Mouse (Mus musculus): Measurements from ENCODE around the gene Erv3. TPM values are rescaled to one million over a fixed set of nuclear protein-coding genes. Genes with fewer than 3 reads are reported as not detected.

The Erv3 gene
- not detected in 2 replicates for polyA plus RNA-seq (2014; fragmentation: Nextera tagmentation; extraction: Ambion mirVana)

DNA sequence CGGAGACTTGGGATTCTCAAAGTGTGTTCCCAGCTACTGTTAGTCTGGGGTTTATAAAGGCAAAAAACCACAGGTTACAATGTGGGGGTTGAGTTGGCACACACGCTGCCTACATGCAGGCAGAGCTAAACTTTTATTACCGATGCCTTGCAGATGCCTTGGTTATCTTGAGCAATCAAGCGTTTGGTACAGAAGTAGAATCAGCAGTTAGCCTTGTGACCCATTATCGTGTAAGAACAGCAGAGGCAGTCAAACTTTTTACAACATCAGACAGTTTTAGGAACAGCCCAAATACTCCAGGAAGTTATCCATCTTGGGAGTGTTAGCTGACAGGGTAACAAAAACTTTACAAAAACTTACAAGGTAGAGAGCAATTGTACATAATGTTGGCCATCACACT is at the start of gene Erv3:
Erv3 (minus strand) TSS at position 27 of the 400 bp plus-strand sequence.
- ATAC-seq (ENCODE audit: low read depth) = no peak
- H3K36me3 ChIP-seq (ENCODE audit: control insufficient read depth, insufficient read depth, low read length) = no peaks in the 10 kb centered on the region
- no peak within 1 kb of the TSS for H3K4me2 ChIP-seq (ENCODE audit: low read depth, low read length)
- H3K9me3 ChIP-seq (ENCODE audit: control insufficient read depth, low read length) = no peaks in the 10 kb centered on the region
- no peaks in the 10 kb centered on the region for H3K27me3 ChIP-seq (ENCODE audit: control insufficient read depth, insufficient read depth, low read length)
- H3K9ac ChIP-seq (replicated peaks; ENCODE audit: low read depth, low read length) = no peak within 1 kb of the TSS
- H3K4me1 ChIP-seq (ENCODE audit: control insufficient read depth, insufficient read depth, low read length) = no peaks in the 10 kb centered on the region
- 96% methylated on average over 5 of the region's 5 CpGs for WGBS
- H3K27ac ChIP-seq (ENCODE audit: low read depth, low read length) = no peak within 1 kb of the TSS
- no peak within 1 kb of the TSS for H3K4me3 ChIP-seq (ENCODE audit: low read depth, low read length)

DNA sequence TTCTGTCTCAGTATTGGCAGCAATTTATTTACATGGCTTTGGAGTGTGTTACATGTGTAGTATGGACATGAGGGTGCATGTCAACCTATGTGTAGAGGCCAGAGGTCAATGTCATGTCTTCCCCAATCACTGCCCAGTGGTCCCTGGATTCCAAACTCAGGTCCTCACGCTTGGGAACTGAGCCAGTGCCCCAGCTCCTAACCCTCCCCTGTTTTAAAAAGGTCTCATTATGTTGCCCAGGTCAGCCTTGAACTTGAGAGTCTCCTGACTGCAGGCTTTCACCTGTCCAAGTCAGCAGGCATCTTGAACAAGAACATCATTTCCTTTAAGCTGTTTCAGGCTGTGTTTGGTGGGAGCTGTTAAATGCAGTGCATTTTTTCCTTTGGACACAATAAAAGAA is 49.4 kb upstream of the Erv3 start:
- 67% methylated on average over 1 of the region's 1 CpGs for WGBS

DNA sequence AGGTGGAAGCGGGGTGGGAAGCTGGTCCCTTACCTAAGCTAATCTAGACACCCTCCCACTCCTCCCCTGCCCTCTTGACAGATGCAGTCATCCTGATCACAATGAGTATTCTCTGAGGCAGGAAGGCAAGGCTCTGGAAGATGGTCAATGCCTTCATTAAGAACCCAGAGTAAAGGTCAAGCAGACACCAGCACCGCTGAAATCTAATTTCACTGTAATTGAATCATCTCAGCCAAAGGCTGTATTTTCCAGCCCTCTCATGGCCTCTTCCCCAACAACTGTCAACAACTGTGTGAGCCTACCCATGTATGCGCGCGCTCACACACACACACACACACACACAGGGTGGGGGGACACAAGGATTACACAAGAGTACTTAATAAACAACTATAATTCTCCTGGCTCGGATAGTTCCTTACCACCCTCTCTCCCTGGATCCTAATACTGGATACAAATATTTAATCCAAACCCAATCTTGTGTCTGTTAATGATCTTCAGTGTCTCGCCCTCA is 48.9 kb upstream of the Erv3 start:
- no peak overlapping the region for H3K9ac ChIP-seq (replicated peaks; ENCODE audit: low read depth, low read length)
- no peaks in the 10 kb centered on the region for H3K36me3 ChIP-seq (ENCODE audit: control insufficient read depth, insufficient read depth, low read length)
- H3K27me3 ChIP-seq (ENCODE audit: control insufficient read depth, insufficient read depth, low read length) = no peaks in the 10 kb centered on the region
- WGBS = 79% methylated on average over 7 of the region's 7 CpGs
- no peak overlapping the region for H3K4me3 ChIP-seq (ENCODE audit: low read depth, low read length)
- no peaks in the 10 kb centered on the region for H3K9me3 ChIP-seq (ENCODE audit: control insufficient read depth, low read length)
- H3K4me1 ChIP-seq (ENCODE audit: control insufficient read depth, insufficient read depth, low read length) = peaks cover 22% of the 10 kb centered on the region
- ATAC-seq (ENCODE audit: low read depth) = no peak
- H3K27ac ChIP-seq (ENCODE audit: low read depth, low read length) = no peak overlapping the region
- H3K4me2 ChIP-seq (ENCODE audit: low read depth, low read length) = no peak overlapping the region

More for the DNA sequence above, 49.4 kb upstream of the Erv3 start:
- Histone ChIP-seq H3K9me3 (ENCODE audit: control insufficient read depth, low read length) (no peaks in the 10 kb centered on the region), H3K27ac (ENCODE audit: low read depth, low read length) (no peak overlapping the region), H3K9ac (replicated peaks; ENCODE audit: low read depth, low read length) (no peak overlapping the region), H3K36me3 (ENCODE audit: control insufficient read depth, insufficient read depth, low read length) (no peaks in the 10 kb centered on the region), H3K4me3 (ENCODE audit: low read depth, low read length) (no peak overlapping the region), H3K27me3 (ENCODE audit: control insufficient read depth, insufficient read depth, low read length) (no peaks in the 10 kb centered on the region), H3K4me1 (ENCODE audit: control insufficient read depth, insufficient read depth, low read length) (peaks cover 22% of the 10 kb centered on the region), H3K4me2 (ENCODE audit: low read depth, low read length) (peak overlapping the region; percentile 68; the same call in 1 of the 2 replicates)
- no peak for ATAC-seq (ENCODE audit: low read depth)

- 88% methylated on average over 5 of the region's 5 CpGs for WGBS
- H3K9ac ChIP-seq (replicated peaks; ENCODE audit: low read depth, low read length) = no peak overlapping the region
- H3K27ac ChIP-seq (ENCODE audit: low read depth, low read length) = no peak overlapping the region
- no peak overlapping the region for H3K4me3 ChIP-seq (ENCODE audit: low read depth, low read length)
- no peaks in the 10 kb centered on the region for H3K36me3 ChIP-seq (ENCODE audit: control insufficient read depth, insufficient read depth, low read length)
- no peak overlapping the region for H3K4me2 ChIP-seq (ENCODE audit: low read depth, low read length)
- no peaks in the 10 kb centered on the region for H3K9me3 ChIP-seq (ENCODE audit: control insufficient read depth, low read length)
- H3K4me1 ChIP-seq (ENCODE audit: control insufficient read depth, insufficient read depth, low read length) = peaks cover 21% of the 10 kb centered on the region
- no peak for ATAC-seq (ENCODE audit: low read depth)
- no peaks in the 10 kb centered on the region for H3K27me3 ChIP-seq (ENCODE audit: control insufficient read depth, insufficient read depth, low read length)
These were observed 47.8 kb upstream of the Erv3 start for GRCm38 (mm10) chr2:131907311-131907710.

- Histone ChIP-seq H3K27ac (ENCODE audit: low read depth, low read length) (no peak overlapping the region), H3K27me3 (ENCODE audit: control insufficient read depth, insufficient read depth, low read length) (no peaks in the 10 kb centered on the region), H3K4me1 (ENCODE audit: control insufficient read depth, insufficient read depth, low read length) (peaks cover 16% of the 10 kb centered on the region), H3K4me3 (ENCODE audit: low read depth, low read length) (no peak overlapping the region), H3K9me3 (ENCODE audit: control insufficient read depth, low read length) (no peaks in the 10 kb centered on the region), H3K36me3 (ENCODE audit: control insufficient read depth, insufficient read depth, low read length) (no peaks in the 10 kb centered on the region), H3K4me2 (ENCODE audit: low read depth, low read length) (no peak overlapping the region), H3K9ac (replicated peaks; ENCODE audit: low read depth, low read length) (no peak overlapping the region)
- 67% methylated on average over 1 of the region's 1 CpGs for WGBS
- ATAC-seq (ENCODE audit: low read depth) = no peak
These were observed 47.3 kb upstream of the Erv3 start for GRCm38 (mm10) chr2:131906846-131907245.

DNA sequence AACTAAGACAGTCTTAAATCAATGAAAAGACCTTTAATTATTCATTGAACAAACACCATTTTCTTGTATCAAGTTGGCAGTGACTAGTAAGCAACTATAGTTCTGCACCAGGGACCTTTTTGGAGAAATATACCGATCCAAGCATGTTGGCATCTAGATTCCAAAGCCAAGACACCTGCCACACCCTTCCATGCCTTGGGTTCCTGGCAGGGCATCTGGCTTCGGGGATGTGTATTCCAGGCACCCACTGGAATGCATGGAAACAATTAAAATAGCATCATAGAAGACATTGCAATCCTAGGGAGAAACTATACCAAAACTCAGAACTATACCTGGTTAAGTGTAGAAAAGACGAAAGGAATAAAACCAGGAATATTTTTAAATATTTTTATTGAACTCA is 46.7 kb upstream of the Erv3 start:
- Histone ChIP-seq H3K27ac (ENCODE audit: low read depth, low read length) (no peak overlapping the region), H3K4me3 (ENCODE audit: low read depth, low read length) (no peak overlapping the region), H3K9ac (replicated peaks; ENCODE audit: low read depth, low read length) (no peak overlapping the region), H3K4me2 (ENCODE audit: low read depth, low read length) (no peak overlapping the region), H3K4me1 (ENCODE audit: control insufficient read depth, insufficient read depth, low read length) (peaks cover 11% of the 10 kb centered on the region), H3K27me3 (ENCODE audit: control insufficient read depth, insufficient read depth, low read length) (no peaks in the 10 kb centered on the region), H3K9me3 (ENCODE audit: control insufficient read depth, low read length) (no peaks in the 10 kb centered on the region), H3K36me3 (ENCODE audit: control insufficient read depth, insufficient read depth, low read length) (no peaks in the 10 kb centered on the region)
- no peak for ATAC-seq (ENCODE audit: low read depth)
- whole genome bisulfite sequencing = 90% methylated on average over 3 of the region's 3 CpGs

DNA sequence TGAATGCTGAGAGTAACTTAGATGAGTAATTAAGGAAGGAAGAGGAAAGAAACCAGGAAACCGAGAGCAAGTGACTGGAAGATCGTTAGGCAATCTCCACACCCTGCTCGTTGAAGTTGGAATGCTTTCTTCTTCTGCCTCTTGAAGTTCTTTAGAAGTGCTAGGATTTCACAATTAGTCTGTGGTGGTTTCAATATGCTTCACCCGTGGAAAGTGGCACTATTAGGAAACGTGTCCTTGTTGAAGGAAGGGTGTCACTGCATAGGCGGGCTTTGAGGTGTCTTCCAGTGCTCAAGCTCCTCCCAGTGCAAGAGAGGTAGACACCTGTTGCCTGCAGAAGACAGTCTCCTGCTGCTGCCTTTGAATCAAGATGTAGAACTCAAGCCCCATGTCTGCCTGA is 46.2 kb upstream of the Erv3 start:
- Histone ChIP-seq H3K36me3 (ENCODE audit: control insufficient read depth, insufficient read depth, low read length) (no peaks in the 10 kb centered on the region), H3K9ac (replicated peaks; ENCODE audit: low read depth, low read length) (no peak overlapping the region), H3K27ac (ENCODE audit: low read depth, low read length) (no peak overlapping the region), H3K4me1 (ENCODE audit: control insufficient read depth, insufficient read depth, low read length) (peaks cover 6% of the 10 kb centered on the region), H3K27me3 (ENCODE audit: control insufficient read depth, insufficient read depth, low read length) (no peaks in the 10 kb centered on the region), H3K4me3 (ENCODE audit: low read depth, low read length) (no peak overlapping the region), H3K9me3 (ENCODE audit: control insufficient read depth, low read length) (no peaks in the 10 kb centered on the region), H3K4me2 (ENCODE audit: low read depth, low read length) (no peak overlapping the region)
- 70% methylated on average over 6 of the region's 6 CpGs for WGBS
- ATAC-seq (ENCODE audit: low read depth) = no peak

GRCm38 (mm10) chr2:131905025-131905424 is 45.5 kb upstream of the Erv3 start:
- Histone ChIP-seq H3K4me3 (ENCODE audit: low read depth, low read length) (no peak overlapping the region), H3K27me3 (ENCODE audit: control insufficient read depth, insufficient read depth, low read length) (no peaks in the 10 kb centered on the region), H3K9ac (replicated peaks; ENCODE audit: low read depth, low read length) (no peak overlapping the region), H3K4me2 (ENCODE audit: low read depth, low read length) (no peak overlapping the region), H3K27ac (ENCODE audit: low read depth, low read length) (no peak overlapping the region), H3K4me1 (ENCODE audit: control insufficient read depth, insufficient read depth, low read length) (0 out of 2 replicates have a peak, but pooled peaks cover 3% of the 10 kb centered on the region), H3K9me3 (ENCODE audit: control insufficient read depth, low read length) (no peaks in the 10 kb centered on the region), H3K36me3 (ENCODE audit: control insufficient read depth, insufficient read depth, low read length) (no peaks in the 10 kb centered on the region)
- WGBS = 81% methylated on average over 5 of the region's 5 CpGs
- ATAC-seq (ENCODE audit: low read depth) = no peak

DNA sequence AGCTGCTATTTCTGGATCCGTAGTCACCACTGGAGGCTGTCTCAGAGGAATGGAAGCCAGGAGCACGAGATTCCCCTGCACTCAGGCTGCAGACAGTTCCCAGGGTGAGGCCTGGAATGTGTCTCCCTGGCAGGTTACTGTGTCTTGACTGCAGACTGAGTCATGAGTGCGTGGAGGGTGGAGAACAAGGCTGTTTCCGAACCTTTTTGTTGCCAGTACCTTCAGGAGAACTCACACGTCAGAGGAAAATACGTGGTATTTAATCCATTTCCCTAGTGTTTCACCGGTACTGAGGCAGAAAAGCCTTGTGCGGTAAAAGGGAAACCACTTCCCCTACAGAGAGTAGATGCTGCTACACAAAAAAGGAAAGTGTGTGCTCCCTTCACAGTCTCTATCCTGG is 43.3 kb upstream of the Erv3 start:
- no peak overlapping the region for H3K4me3 ChIP-seq (ENCODE audit: low read depth, low read length)
- no peak overlapping the region for H3K27ac ChIP-seq (ENCODE audit: low read depth, low read length)
- H3K27me3 ChIP-seq (ENCODE audit: control insufficient read depth, insufficient read depth, low read length) = no peaks in the 10 kb centered on the region
- WGBS = 60% methylated on average over 8 of the region's 8 CpGs
- no peak overlapping the region for H3K4me2 ChIP-seq (ENCODE audit: low read depth, low read length)
- H3K9ac ChIP-seq (replicated peaks; ENCODE audit: low read depth, low read length) = no peak overlapping the region
- no peaks in the 10 kb centered on the region for H3K4me1 ChIP-seq (ENCODE audit: control insufficient read depth, insufficient read depth, low read length)
- ATAC-seq (ENCODE audit: low read depth) = no peak
- H3K9me3 ChIP-seq (ENCODE audit: control insufficient read depth, low read length) = no peaks in the 10 kb centered on the region
- H3K36me3 ChIP-seq (ENCODE audit: control insufficient read depth, insufficient read depth, low read length) = no peaks in the 10 kb centered on the region

Data from neural tube, embryonic 14.5 days (tissue).